Mouse (Mus musculus) stomach, embryonic 14.5 days (tissue): ENCODE data around the gene Kiss1. TPM values are rescaled to one million over a fixed set of nuclear protein-coding genes. Genes with fewer than 3 reads are reported as not detected.

Source experiments
- ATAC-seq: fragments of 200-750 bp; cut with Nextera tagmentation; 2 replicates; pipeline ENCODE4 v1.8.0; 2017; ENCODE audit warnings: low read depth, moderate TSS enrichment; ENCODE audit not compliant: insufficient number of reproducible peaks, insufficient read depth, low FRiP score
- H3K27ac ChIP-seq: fragments of 300-500 bp; sonication (generic); 2 replicates; pipeline ENCODE4 v1.5.1; 2014; ENCODE audit warnings: mild to moderate bottlenecking, low read length, moderate library complexity, mixed read lengths
- H3K27me3 ChIP-seq: fragments of 300-500 bp; sonication (generic); 2 replicates; pipeline ENCODE4 v1.6.1; 2014; ENCODE audit warnings: low read length, control low read depth, mixed read lengths; ENCODE audit not compliant: control insufficient read depth, insufficient read depth
- H3K36me3 ChIP-seq: fragments of 300-500 bp; sonication (generic); 2 replicates; pipeline ENCODE4 v1.6.1; 2014; ENCODE audit warnings: mild to moderate bottlenecking, control low read depth, low read length, moderate library complexity, mixed read lengths; ENCODE audit not compliant: control insufficient read depth, insufficient read depth
- H3K4me1 ChIP-seq: fragments of 300-500 bp; sonication (generic); 2 replicates; pipeline ENCODE4 v1.6.1; 2014; ENCODE audit warnings: low read length, control low read depth, mixed read lengths; ENCODE audit not compliant: control insufficient read depth, insufficient read depth
- H3K4me2 ChIP-seq: fragments of 300-500 bp; sonication (generic); replicated peaks from 2 replicates; pipeline ENCODE4 v1.6.1; 2014; ENCODE audit warnings: low read depth, low read length, control low read depth
- H3K4me3 ChIP-seq: fragments of 300-500 bp; sonication (generic); 2 replicates; pipeline ENCODE4 v1.5.1; 2014; ENCODE audit warnings: low read depth, low read length, control low read depth
- H3K9ac ChIP-seq: fragments of 300-500 bp; sonication (generic); replicated peaks from 2 replicates; pipeline ENCODE4 v1.6.1; 2014; ENCODE audit warnings: low read depth, mild to moderate bottlenecking, control low read depth, low read length, moderate library complexity, mixed read lengths
- H3K9me3 ChIP-seq: fragments of 300-500 bp; sonication (generic); 2 replicates; pipeline ENCODE4 v1.6.1; 2016; ENCODE audit warnings: low read depth, low read length, control low read depth; ENCODE audit not compliant: control insufficient read depth
- WGBS: fragments of 180-500 bp; shearing (Covaris S2); extraction: QIAGEN DNeasy Blood & Tissue Kit; methylation state at CpG from one replicate; pipeline ENCODE4 v1.1.7; 2014; 5-methylcytosine and 5-hydroxymethylcytosine counted together
- polyA plus RNA-seq: library from polyadenylated mRNA; unstranded; fragments of >200 nt; fragmentation: Nextera tagmentation; extraction: Ambion mirVana; gene quantifications from 2 replicates; pipeline ENCODE4 v1.2.1, GENCODE M21; 2014

Gene Kiss1
- polyA plus RNA-seq, 1 experiment from 2014 or later: not detected

DNA sequence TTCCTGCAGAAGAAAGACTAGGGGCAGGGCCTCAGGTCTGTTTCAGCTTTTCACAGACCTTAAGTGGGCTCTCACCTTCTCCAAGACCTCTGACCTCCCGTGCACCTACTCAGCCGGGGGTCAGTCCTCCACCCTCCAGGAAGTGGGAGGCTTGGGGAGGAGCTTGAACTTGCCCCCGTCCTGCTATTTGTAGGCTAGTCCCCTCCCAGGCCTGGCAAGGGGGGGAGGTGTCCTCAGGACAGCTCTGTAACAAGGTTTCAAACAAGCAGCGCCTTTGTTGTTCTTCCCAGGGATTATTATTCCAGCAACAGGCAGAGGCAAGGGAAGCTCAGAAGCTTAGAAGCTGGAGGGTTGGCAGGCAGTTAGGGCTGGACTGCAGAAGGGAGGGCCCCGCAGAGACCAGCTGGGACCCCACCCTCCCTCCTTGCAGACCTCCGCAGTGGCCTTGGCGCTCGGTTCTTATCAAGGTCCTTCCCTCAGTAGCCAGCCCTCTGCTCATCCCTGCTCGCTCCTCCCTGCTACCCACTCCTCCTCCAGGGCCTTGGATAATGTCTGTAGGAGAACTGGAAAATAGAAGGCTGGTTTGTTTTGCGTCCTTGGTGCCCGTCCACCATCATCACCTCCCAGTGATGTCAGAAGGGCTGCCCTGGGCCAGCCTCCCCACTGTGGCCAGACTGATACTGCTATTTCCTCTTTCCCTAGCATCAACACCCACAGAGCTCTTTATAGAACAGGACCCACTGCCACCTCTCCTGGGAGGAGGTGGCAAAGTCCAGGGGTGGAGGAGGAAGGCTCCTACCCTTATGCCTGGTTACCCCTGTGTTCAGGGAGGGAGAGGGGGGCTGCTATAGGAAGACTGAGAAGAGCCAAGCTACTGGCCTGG lies 46.2 kb downstream of the Kiss1 start:
- Histone ChIP-seq H3K4me1 (peaks cover 10% of the 10 kb centered on the region; the same call in 1 of the 2 replicates), H3K27ac (no peak overlapping the region), H3K36me3 (no peaks in the 10 kb centered on the region), H3K27me3 (peaks cover 5% of the 10 kb centered on the region), H3K4me3 (no peak overlapping the region), H3K9me3 (no peaks in the 10 kb centered on the region), H3K9ac (no peak overlapping the region), H3K4me2 (no peak overlapping the region)
- WGBS: 15% methylated on average over 11 of the region's 11 CpGs
- no peak for ATAC-seq

DNA sequence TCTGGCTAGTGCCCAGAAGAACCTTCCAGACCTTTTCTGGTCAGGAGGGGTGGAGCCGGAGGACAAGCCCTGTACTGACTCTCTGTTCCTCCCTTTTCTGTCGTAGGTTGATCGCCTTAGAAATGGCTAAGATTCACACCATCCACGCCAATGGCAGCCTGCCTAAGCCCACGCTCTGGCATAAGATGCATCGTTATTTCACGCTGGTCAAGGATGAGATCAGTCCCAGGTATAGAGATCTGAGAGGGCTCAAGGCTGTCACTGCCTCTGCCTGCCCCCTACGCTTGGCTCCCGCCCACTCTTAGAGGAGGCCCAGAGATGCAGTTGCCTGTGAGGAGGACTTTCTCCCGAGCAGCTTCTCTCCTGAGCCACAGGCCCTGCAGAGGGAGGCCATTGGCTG lies 47.0 kb downstream of the Kiss1 start:
- WGBS: 67% methylated on average over 10 of the region's 10 CpGs
- no peak overlapping the region for H3K27ac ChIP-seq
- H3K27me3 ChIP-seq: peaks cover 5% of the 10 kb centered on the region
- no peak overlapping the region for H3K4me3 ChIP-seq
- no peak overlapping the region for H3K4me2 ChIP-seq
- no peaks in the 10 kb centered on the region for H3K36me3 ChIP-seq
- ATAC-seq: no peak
- H3K4me1 ChIP-seq: peaks cover 10% of the 10 kb centered on the region; the same call in 1 of the 2 replicates
- no peaks in the 10 kb centered on the region for H3K9me3 ChIP-seq
- H3K9ac ChIP-seq: no peak overlapping the region

DNA sequence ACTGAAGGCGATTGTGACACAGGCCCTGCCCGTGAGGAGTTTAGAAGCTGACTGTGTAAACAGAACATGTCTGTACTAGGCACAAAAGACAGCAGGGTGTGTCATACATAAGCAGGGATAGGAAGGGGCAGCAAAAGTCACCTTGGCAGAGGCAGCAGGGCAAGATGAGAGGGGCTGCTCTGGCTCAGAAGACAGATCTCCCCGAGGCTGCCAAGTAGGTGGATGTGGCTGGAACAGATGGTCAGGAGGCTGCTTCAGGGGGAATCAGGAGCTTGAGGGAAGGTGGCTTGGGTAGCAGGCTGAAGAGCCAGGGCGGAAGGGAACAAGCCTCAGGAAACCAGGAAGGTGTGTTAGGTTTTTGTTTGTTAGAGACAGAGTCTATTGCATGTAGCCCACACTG lies 48.7 kb downstream of the Kiss1 start:
- H3K27me3 ChIP-seq: no peaks in the 10 kb centered on the region
- H3K27ac ChIP-seq: peak overlapping the region; percentile 7; the same call in 1 of the 2 replicates
- no peaks in the 10 kb centered on the region for H3K36me3 ChIP-seq
- WGBS: 47% methylated on average over 4 of the region's 4 CpGs
- H3K4me1 ChIP-seq: peaks cover 7% of the 10 kb centered on the region; the same call in 1 of the 2 replicates
- H3K4me3 ChIP-seq: no peak overlapping the region
- ATAC-seq: no peak
- H3K9me3 ChIP-seq: no peaks in the 10 kb centered on the region
- no peak overlapping the region for H3K4me2 ChIP-seq
- H3K9ac ChIP-seq: no peak overlapping the region

DNA sequence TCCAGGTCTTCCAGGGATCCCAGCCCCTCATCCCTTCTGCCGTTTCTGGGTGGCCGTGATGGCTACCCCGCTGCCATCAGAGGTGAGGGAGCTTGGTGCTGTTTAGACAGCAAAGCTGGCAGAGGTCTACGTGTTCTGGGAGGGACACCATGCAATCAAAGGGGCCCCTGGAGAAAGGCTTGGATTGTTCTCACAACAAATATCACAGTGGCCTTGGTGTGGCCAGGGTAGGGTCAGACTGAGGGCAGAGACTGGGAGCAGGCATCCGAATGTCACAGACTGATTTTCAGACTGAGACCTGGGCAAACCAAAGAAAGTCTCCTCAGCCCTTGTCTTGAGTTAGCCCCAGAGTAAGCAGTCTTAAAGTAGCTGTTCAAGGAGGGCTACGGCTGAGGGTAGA lies 49.8 kb downstream of the Kiss1 start:
- Histone ChIP-seq H3K9me3 (no peaks in the 10 kb centered on the region), H3K27me3 (no peaks in the 10 kb centered on the region), H3K9ac (no peak overlapping the region), H3K4me3 (no peak overlapping the region), H3K4me1 (peaks cover 7% of the 10 kb centered on the region; the same call in 1 of the 2 replicates), H3K36me3 (no peaks in the 10 kb centered on the region), H3K27ac (no peak overlapping the region), H3K4me2 (no peak overlapping the region)
- no peak for ATAC-seq
- WGBS: 67% methylated on average over 6 of the region's 6 CpGs

DNA sequence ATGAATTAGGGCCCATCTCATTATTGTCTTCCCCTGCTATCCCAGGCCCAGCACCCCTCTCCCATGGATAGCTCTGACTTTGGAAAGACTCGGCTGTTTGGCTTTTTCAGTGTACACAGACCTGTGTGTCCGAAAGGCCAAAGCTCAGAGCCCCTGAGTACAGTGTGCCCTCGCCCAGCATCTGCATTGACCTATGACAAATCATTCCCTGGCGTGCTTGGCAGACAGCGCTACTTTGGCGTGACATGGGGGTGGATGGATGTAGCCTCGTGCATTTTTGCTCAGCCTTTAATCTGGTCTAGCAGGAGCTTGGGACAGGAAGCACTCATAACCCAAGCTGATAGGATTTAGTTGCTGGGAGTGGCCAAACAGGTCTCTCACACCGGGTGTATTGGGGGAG lies 50.4 kb downstream of the Kiss1 start:
- 43% methylated on average over 8 of the region's 8 CpGs for WGBS
- Histone ChIP-seq H3K9me3 (no peaks in the 10 kb centered on the region), H3K4me3 (no peak overlapping the region), H3K36me3 (no peaks in the 10 kb centered on the region), H3K27ac (no peak overlapping the region), H3K4me1 (peaks cover 7% of the 10 kb centered on the region; the same call in 1 of the 2 replicates), H3K4me2 (no peak overlapping the region), H3K9ac (no peak overlapping the region), H3K27me3 (no peaks in the 10 kb centered on the region)
- ATAC-seq: no peak

DNA sequence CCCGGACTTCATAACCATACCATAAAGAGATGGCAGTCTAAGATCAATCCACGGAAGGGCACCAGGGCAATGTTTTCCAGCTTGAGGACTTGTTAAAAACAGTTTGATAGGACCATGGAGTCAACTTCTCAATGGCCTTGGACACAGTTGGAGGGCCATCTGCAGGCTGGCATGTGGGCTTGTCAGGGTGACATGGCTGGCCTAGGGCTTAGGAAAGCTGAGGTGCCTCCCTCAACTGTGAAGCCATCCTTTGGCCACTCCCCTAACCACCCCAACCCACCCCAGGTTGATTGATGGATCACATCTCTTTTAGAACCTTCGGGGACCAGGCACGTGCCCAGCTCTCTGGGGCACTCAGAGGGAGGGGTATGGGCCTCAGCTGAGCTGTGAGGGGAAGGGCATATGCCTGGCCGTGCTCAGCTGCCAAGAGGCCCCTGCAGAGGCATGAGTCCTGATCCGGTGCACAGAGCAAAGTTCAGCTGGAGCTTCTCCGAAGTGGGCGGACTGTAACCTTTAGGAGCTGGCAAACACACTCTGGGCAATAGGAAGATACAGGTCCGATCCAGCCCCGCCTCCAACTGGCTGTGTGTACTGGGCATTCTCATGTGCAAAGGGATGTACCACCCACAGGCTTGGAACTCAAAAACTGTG lies 54.1 kb downstream of the Kiss1 start:
- Histone ChIP-seq H3K9ac (no peak overlapping the region), H3K4me1 (peaks cover 6% of the 10 kb centered on the region), H3K4me2 (no peak overlapping the region), H3K4me3 (no peak overlapping the region), H3K36me3 (no peaks in the 10 kb centered on the region), H3K27ac (no peak overlapping the region), H3K27me3 (no peaks in the 10 kb centered on the region), H3K9me3 (no peaks in the 10 kb centered on the region)
- ATAC-seq: no peak
- 56% methylated on average over 10 of the region's 10 CpGs for WGBS

DNA sequence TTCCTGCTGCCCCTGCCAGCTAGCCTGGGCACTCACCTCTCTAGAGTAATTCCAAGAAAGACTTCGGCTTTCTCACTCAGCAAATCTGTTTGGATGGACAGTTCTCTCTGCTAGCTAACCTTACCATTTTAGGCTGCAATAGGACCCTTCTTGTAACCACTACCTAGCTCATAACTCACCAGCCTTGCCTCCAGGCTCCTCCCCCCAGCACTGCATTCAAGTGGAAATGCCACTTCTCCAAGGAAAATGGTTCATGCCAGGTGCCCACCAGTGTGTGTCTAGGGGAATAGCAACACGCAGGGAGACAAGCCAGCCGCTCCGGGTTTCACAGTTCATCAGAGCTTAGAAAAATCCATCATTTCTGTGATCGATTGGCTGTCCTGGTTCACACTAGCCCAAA lies 55.9 kb downstream of the Kiss1 start:
- Histone ChIP-seq H3K4me2 (no peak overlapping the region), H3K36me3 (no peaks in the 10 kb centered on the region), H3K9me3 (no peaks in the 10 kb centered on the region), H3K27me3 (no peaks in the 10 kb centered on the region), H3K4me3 (no peak overlapping the region), H3K4me1 (peaks cover 6% of the 10 kb centered on the region), H3K9ac (no peak overlapping the region), H3K27ac (no peak overlapping the region)
- ATAC-seq: no peak
- 89% methylated on average over 5 of the region's 5 CpGs for WGBS
